Mouse (Mus musculus) MEL-GATA-1-ER (cell line): ENCODE data around the gene Eaf2.

Source experiments
- DNase-seq: peaks from one replicate; pipeline ENCODE4 v3.0.0-alpha.2; 2012; ENCODE audit warnings: low read depth; ENCODE audit errors: extremely low read depth

Gene Eaf2

DNA sequence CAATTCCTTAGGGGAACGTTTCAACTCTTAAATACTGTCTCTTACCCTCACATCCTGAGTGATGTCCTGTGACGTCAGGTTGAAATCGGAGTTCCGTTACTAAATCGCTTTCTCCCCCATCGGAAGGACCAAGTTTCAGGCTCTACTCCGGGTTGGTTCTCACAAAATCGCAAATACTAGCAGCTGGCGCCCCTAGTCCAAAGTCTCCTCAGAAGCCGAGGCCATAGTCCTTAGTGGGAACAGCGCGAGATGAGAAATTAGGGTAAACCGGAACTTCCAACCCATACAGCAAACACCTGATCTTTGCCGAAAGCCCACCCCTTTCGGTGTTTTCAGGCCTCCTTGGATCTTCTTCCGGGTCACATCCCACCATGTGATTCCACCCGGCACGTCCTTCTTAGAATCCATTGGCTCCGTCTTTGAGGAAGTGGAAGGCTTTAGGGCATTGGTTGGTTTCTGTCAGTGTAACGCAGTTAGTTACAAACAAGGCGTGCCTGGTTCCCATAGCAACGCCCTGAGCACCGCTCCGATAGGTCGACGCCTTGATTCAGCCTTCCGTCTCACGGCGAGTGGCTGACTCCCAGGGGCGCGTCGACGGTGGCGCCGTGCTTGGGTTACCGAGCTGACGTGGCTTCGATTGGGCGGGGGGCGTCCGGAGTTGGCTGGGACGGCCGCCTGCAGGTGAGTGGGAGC, at the start of gene Eaf2, which contains the start of gene Golgb1:
Eaf2 (minus strand) TSS at position 421 of the 693 bp plus-strand sequence.
Golgb1 (plus strand) TSS at position 558 of the 693 bp plus-strand sequence.
- peak; percentile 100 for DNase-seq

- DNase-seq, result no peak
Observed at GRCm38 (mm10) chr16:36924312-36924711, 49.5 kb upstream of the Eaf2 start.

- DNase-seq, result no peak
Observed at GRCm38 (mm10) chr16:36921980-36922379, 47.2 kb upstream of the Eaf2 start.

GRCm38 (mm10) chr16:36921067-36921613, 46.3 kb upstream of the Eaf2 start:
- no peak for DNase-seq

DNA sequence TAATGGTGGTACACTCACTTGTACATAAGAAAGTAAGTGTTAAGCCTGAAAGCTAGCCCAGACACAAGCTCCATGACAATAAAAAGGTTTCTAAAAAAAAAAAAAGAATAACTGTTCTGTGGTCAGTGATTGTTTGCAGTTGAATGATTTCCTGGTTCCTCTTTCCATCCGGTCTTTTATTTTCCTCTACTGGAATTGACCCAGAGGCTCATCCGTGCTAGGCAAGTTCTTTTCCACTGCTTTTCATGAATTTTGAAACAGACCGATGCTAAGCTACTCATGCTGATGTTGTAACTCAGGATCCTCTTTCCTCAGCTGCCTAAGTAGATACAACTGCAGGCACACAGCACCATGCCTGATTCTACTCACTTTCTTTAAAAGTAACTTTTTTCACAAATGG, 45.6 kb upstream of the Eaf2 start:
- DNase-seq, result no peak

DNA sequence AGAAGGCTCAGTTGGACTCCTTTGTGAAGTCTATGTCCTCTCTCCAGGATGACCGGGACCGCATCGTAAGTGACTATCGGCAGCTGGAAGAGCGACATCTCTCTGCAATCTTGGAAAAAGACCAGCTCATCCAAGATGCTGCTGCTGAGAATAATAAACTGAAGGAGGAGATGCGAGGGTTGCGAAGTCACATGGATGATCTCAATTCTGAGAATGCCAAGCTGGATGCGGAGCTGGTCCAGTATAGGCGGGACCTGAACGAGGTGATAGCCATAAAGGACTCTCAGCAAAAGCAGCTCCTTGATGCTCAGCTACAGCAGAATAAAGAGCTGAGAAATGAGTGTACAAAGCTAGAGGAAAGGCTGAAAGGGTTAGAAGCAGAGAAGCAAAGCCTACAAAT, 43.7 kb upstream of the Eaf2 start:
- no peak for DNase-seq

DNA sequence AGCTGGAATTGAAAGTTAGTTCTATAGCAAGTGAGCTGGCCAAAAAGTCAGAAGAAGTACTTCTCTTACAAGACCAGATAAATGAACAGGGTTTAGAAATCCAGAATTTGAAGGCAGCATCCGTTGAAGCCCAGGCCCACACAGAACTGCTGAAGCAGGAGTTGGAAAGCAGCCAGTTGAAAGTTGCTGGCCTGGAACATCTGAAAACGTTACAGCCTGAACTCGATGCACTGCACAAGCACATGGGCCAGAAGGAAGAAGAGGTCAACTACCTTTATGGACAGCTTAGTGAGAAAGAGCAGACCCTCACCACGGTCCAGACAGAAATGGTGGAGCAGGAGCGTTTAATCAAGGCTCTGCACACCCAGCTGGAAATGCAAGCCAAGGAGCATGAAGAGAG, 39.4 kb upstream of the Eaf2 start:
- DNase-seq, result no peak

DNA sequence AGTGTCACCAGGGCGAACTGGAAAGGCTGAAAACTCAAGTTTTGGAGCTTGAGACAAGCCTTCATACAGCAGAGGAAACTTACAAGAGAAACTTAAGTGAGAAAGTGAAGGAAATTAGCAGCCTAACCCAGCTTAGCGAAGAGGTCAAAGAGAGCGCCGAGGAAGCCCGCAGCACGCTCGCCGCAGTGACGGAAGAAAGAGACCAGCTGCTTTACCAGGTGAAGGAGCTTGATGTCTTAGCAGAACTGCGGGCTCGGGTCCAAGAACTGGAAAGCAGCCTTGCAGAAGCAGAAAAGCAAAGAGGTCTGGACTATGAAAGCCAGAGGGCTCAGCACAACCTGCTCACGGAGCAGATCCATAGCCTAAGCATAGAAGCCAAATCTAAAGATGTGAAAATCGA, 37.5 kb upstream of the Eaf2 start:
- DNase-seq, result no peak

DNA sequence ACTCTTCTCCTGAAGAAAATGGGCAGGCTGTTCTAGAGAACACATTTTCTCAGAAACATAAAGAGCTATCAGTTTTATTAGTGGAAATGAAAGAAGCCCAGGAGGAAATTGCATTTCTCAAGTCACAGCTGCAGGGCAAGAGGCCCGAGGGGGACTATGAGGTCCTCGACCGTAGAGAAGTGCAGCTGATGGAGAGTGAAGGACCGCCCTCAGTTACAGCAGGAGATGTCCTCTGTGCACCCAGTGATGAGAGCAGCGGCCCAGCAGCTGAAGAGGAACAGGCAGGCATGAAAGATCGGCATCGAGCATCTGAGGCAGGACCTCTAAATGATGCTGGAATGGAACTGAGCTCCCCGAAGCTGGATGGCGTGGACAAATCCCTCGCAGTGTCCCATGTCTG, 37.1 kb upstream of the Eaf2 start:
- DNase-seq, result no peak

DNA sequence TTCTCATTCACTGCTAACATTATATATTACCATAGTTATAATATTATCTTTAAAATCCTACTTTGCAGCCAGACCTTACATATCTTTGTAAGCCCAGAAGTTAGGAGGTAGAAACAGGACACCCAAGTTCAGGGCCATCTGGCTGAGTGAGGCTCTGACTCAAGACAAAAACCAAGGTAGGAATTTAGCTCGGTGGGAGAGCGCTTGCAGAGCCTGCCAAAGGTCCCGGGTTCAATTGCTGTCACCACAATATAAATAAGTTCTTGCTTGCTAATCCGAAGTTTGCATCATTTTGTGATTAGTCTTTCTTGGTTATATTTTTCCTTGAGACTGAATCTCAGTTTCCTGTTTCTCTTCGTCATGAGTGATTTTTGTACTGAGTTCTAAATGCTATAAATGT, 28.4 kb upstream of the Eaf2 start:
- no peak for DNase-seq

- no peak for DNase-seq
Observed at GRCm38 (mm10) chr16:36896712-36897111, 21.9 kb upstream of the Eaf2 start.

GRCm38 (mm10) chr16:36893317-36893716, 18.5 kb upstream of the Eaf2 start:
- DNase-seq, result no peak

- DNase-seq, result no peak
Observed at GRCm38 (mm10) chr16:36891415-36891814, 16.6 kb upstream of the Eaf2 start.

- DNase-seq, result peak; percentile 64
Observed at GRCm38 (mm10) chr16:36890559-36890958, 15.8 kb upstream of the Eaf2 start.

DNA sequence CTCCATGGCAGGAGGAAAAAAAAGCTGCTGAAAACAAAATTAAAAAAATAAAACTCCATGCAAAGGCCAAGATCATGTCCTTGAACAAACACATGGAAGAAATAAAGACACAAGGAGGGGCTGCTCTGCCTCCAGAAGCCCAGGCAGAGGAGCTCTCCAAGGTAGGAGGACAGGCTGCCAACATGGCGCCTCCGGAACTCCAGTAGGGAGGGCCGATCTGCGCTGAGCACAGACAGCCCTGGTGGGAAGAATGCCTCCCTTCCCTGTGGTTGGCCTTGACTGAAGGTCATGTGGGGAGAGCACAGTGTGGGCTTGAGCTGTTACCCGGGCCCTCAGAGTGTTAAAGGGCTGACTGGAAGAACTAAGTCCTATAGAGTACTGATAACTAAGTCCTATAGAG, 12.7 kb upstream of the Eaf2 start:
- DNase-seq, result no peak

DNA sequence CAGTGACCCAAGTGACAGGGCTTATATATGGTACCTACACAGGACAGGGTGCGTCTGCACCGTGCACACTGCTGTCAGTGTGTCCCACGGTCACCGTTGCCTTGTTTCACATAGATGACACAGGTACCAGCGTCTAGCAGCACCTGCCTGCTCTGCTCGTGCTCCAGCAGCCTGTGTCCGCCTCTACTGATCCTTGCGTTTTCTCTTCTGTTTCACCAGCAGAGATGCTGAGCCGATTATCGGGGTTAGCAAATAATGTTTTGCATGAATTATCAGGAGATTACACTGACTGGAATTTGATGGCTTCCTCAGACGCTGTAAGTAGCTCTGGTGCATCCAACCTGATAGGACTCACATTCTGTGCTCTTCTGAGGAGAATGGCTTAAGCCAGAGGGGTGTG, 11.1 kb upstream of the Eaf2 start:
- DNase-seq, result no peak

GRCm38 (mm10) chr16:36884881-36885280, 10.1 kb upstream of the Eaf2 start:
- peak; percentile 36 for DNase-seq

DNA sequence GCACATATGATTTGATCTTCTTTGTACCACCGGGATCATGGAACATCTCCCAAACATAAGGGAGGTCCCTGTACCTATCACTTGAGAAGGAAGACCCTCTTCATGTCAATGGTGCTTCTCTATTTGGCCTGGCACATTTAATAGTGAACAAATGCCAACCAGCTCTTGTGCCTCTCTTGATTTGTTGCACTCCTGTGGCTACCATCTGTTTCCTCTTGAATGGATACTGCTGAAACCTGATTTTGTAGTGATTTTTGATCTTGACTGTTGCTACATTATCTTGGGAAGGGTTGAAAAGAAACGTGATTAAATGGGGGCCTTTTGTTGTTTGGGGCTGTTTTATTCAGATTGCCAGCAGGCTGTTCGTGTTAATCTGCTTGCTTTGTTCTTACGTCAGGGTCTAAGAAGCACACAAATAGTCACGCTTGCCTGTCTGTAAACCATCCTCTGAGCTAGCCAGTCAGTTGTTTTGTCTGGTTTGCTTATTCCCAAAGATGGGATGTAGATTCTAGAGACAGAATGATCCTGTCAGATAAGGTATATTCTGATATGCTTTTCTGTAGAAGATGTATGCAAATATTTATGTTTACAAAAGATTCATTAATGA, 8.0 kb upstream of the Eaf2 start:
- DNase-seq, result no peak

DNA sequence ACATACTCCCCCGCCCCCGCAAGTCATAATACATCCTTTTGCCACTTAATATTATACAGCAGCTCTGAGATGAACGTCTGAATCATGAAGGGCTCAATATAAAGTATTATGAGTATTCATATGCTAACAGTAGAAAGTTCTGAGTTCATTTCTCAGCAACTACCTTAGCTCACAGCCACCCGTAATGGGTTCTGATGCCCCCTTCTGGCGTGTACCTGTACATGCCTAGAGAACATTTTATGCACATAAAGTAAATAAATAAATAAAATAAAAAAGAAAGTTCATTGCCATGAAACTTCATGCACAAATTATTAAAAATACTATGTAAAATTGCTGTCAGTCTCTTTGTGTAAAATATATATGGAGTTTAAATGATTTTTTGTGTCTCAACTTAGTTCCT, 2.5 kb upstream of the Eaf2 start:
- no peak for DNase-seq

DNA sequence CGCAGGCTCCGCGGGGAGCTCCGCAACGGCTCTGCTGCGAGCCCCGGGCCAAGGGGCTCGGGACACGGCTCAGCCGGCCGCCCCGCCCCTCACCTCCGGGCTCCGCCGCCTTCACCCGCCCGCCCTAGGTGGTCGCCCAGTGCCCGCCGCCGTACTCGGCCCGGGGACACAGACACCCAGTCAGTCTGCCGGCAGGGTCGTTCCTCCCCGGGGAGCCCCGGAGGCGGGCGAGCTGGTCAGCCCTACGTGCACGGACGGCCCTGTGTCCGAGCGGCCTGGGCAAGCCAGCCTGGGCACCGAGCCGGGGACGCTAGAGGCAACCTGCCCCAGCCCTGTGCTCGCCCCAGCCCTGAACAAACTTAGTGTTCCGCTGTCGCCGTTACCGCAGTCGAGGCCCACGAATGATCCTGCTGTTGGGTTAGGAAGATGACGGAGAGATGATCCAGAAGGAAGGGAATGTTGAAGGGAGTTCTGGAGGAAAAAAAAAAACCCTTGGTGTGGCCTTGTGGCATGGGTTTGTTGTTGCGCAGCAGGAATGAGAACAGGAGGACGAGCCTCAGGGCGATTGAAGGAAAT, 561 bp upstream of the Eaf2 start:
- DNase-seq, result no peak

DNA sequence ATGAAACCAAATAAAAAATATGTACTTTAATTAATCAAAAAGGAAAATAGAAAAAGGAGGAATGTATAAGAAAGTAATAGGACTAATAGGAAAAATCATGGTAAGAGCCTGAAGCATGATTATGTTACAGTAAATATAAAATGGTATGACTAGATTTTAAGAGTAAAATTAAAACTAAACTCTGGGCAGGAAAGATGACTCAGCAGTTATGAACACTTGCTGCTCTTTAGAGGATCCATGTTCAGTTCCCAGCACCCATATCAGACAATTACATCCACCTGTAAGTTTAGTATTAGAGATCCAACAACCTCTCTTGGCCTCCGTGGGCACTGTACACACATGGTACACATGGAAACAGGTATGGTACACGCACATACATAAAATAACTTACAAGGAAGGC, 5.4 kb downstream of the Eaf2 start:
- DNase-seq, result no peak

DNA sequence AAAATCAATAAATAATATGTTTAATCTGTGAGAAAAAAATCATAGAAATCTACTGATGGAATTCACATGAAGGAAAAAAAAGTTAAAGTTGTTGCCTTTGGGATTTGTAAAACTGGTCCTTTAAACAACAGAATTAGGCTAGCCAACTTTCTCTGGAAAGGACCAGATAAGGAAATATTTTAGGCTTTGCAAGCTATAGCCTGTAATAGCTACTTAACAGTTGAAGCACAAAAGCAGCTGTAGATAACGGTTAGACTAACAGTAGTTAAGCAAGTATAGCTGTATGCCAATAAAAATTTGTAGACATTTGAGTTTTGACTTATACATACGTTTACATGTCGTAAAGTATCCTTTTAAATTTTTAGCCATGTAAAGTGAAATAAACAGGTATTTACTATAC, 11.2 kb downstream of the Eaf2 start:
- no peak for DNase-seq

GRCm38 (mm10) chr16:36851202-36851601, 23.6 kb downstream of the Eaf2 start:
- no peak for DNase-seq
